Mouse (Mus musculus) midbrain, embryonic 14.5 days (tissue): Measurements from ENCODE around the gene Ift122. TPM values are rescaled to one million over a fixed set of nuclear protein-coding genes. Genes with fewer than 3 reads are reported as not detected.

Source experiments
- ATAC-seq: fragments of 200-750 bp; cut with Nextera tagmentation; 2 replicates; pipeline ENCODE4 v1.8.0; 2017; ENCODE audit warnings: moderate number of reproducible peaks, moderate library complexity; ENCODE audit not compliant: low FRiP score, low TSS enrichment
- DNase-seq: peaks from one replicate; pipeline ENCODE4 v3.0.0-alpha.2; 2015
- H3K27ac ChIP-seq: fragments of 300-500 bp; sonication (generic); replicated peaks from 2 replicates; pipeline ENCODE4 v1.5.1; 2014; ENCODE audit warnings: mild to moderate bottlenecking, low read depth, low read length, moderate library complexity
- H3K27me3 ChIP-seq: fragments of 300-500 bp; sonication (generic); 2 replicates; pipeline ENCODE4 v1.6.1; 2014; ENCODE audit warnings: low read length, control low read depth, mixed read lengths; ENCODE audit not compliant: control insufficient read depth, insufficient read depth
- H3K36me3 ChIP-seq: fragments of 300-500 bp; sonication (generic); 2 replicates; pipeline ENCODE4 v1.6.1; 2014; ENCODE audit warnings: low read length, control low read depth; ENCODE audit not compliant: control insufficient read depth, insufficient read depth
- H3K4me1 ChIP-seq: fragments of 300-500 bp; sonication (generic); 2 replicates; pipeline ENCODE4 v1.6.1; 2014; ENCODE audit warnings: mild to moderate bottlenecking, antibody characterized with exemption, low read length, control low read depth; ENCODE audit not compliant: control insufficient read depth, insufficient read depth
- H3K4me2 ChIP-seq: fragments of 300-500 bp; sonication (generic); 2 replicates; pipeline ENCODE4 v1.6.1; 2014; ENCODE audit warnings: mild to moderate bottlenecking, low read length, moderate library complexity
- H3K4me3 ChIP-seq: fragments of 300-500 bp; sonication (generic); replicated peaks from 2 replicates; pipeline ENCODE4 v1.5.1; 2014; ENCODE audit warnings: low read depth, low read length
- H3K9ac ChIP-seq: fragments of 300-500 bp; sonication (generic); replicated peaks from 2 replicates; pipeline ENCODE4 v1.6.1; 2014; ENCODE audit warnings: mild to moderate bottlenecking, low read length, moderate library complexity
- H3K9me3 ChIP-seq: fragments of 300-500 bp; sonication (generic); 2 replicates; pipeline ENCODE4 v1.6.1; 2016; ENCODE audit warnings: low read length, control low read depth, mixed read lengths; ENCODE audit not compliant: control insufficient read depth
- WGBS: fragments of 180-500 bp; shearing (Covaris S2); extraction: QIAGEN DNeasy Blood & Tissue Kit; methylation state at CpG from one replicate; pipeline ENCODE4 v1.1.7; 2014; 5-methylcytosine and 5-hydroxymethylcytosine counted together
- polyA plus RNA-seq: library from polyadenylated mRNA; unstranded; fragments of >200 nt; fragmentation: Nextera tagmentation; extraction: Ambion mirVana; gene quantifications from 2 replicates; pipeline ENCODE4 v1.2.1, GENCODE M21; 2014

Gene Ift122
- polyA plus RNA-seq, 1 experiment from 2014 or later, result 28.1 TPM

DNA sequence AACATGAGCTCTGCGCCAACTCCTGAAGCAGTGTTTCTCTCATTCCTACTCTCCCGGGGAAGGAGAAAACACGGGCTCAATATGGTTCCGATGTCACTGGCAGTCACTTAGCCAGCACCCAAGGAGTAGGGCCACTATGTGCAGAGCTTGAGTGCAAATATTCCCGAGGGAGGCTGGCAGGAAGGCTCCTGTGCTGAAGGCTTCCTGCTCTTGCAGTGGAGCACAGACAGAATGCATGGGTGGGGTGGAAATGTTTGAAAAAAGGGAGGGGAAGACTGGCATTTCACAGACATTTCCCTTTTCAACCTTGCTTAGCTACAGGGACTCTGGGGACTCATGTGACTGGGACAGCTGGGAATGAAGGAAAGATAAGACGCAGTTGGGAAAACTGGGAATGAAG lies 25.4 kb downstream of the Ift122 start:
- Histone ChIP-seq H3K9me3 (no peaks in the 10 kb centered on the region), H3K27ac (no peak overlapping the region), H3K4me1 (no peaks in the 10 kb centered on the region), H3K27me3 (no peaks in the 10 kb centered on the region), H3K4me2 (no peak overlapping the region), H3K36me3 (peaks cover 57% of the 10 kb centered on the region), H3K9ac (no peak overlapping the region), H3K4me3 (no peak overlapping the region)
- no peak for DNase-seq
- no peak for ATAC-seq
- WGBS, result 92% methylated on average over 6 of the region's 6 CpGs

DNA sequence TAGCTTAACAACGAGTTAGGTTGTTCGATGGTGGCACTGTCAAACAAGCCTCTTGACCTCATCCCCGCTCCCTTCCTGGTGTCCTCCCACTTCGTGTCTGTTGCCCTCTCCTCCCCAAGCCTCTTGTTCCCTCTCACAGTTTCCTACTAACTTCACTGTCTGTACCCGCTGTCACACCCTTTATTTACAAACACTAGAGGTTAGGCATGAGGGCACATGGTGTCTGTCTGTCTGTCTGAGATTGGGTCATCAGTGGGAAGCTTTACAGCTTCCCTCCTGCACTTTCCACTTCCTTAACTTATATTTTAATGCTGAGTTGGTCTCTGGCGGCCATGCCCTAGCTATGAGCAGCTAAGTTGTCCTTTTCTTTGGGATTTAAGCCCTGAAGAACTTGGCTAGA lies 26.5 kb downstream of the Ift122 start:
- no peak overlapping the region for H3K9ac ChIP-seq
- no peak overlapping the region for H3K27ac ChIP-seq
- no peaks in the 10 kb centered on the region for H3K9me3 ChIP-seq
- peaks cover 67% of the 10 kb centered on the region for H3K36me3 ChIP-seq
- WGBS, result 86% methylated on average over 6 of the region's 6 CpGs
- DNase-seq (no peak), ATAC-seq (no peak)
- H3K4me1 ChIP-seq, result no peaks in the 10 kb centered on the region
- H3K27me3 ChIP-seq, result no peaks in the 10 kb centered on the region
- no peak overlapping the region for H3K4me3 ChIP-seq
- no peak overlapping the region for H3K4me2 ChIP-seq

DNA sequence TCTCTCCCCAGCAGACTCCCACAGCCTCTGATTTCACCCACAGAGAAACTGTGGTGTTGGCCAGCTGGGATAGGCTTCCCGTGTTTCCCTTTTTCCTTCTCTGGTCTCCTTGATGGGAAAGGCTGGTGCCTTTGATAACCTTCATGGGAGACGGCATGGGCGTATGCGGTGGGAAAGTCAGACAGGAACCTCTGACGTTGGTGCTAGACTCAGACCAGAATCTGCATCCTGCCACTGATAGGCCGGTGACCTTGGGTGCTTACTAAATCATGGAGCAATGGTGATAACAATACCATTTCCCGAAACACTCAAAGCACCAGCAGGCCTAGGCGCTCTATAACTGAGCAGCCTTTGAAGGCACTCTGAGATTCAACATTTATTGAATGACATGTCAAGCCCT lies 27.5 kb downstream of the Ift122 start:
- Histone ChIP-seq H3K9ac (no peak overlapping the region), H3K9me3 (no peaks in the 10 kb centered on the region), H3K4me2 (no peak overlapping the region), H3K27ac (no peak overlapping the region), H3K4me3 (no peak overlapping the region), H3K4me1 (no peaks in the 10 kb centered on the region), H3K36me3 (peaks cover 63% of the 10 kb centered on the region), H3K27me3 (no peaks in the 10 kb centered on the region)
- DNase-seq, result no peak
- ATAC-seq, result no peak
- WGBS, result 92% methylated on average over 8 of the region's 8 CpGs

DNA sequence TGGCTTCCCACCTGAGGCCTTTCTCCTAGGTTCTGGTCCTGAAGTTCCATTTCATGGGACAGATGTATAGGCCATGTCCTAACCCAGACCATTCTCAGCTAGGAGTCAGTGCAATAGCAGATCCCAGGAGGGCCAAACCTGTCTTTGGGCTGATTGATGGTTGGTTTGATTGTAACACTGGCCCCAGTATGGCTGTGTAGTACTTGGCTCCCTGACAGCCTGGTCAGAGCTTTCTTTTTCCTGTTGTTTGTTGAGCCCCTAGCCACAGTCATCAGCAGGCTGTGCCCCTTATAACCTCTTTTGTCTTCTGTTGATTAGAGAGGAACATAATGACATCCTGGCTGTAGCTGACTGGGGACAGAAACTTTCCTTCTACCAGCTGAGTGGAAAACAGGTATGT lies 30.7 kb downstream of the Ift122 start:
- Histone ChIP-seq H3K27me3 (no peaks in the 10 kb centered on the region), H3K27ac (no peak overlapping the region), H3K9me3 (no peaks in the 10 kb centered on the region), H3K4me2 (no peak overlapping the region), H3K9ac (no peak overlapping the region), H3K36me3 (peaks cover 63% of the 10 kb centered on the region), H3K4me1 (no peaks in the 10 kb centered on the region), H3K4me3 (no peak overlapping the region)
- DNase-seq (no peak), ATAC-seq (no peak)

DNA sequence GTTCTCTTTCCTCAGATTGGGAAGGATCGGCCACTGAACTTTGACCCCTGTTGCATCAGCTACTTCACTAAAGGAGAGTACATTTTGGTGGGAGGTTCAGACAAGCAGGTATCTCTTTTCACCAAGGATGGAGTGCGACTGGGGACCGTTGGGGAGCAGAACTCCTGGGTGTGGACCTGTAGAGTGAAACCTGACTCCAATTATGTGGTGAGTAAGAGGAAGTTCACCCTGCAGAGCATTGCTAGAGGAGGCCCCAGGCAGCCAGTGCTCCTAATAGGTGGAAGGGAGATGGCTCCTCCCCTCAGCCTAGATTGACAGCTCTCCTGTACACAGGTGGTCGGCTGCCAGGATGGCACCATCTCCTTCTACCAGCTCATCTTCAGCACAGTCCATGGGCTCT lies 33.6 kb downstream of the Ift122 start:
- no peak overlapping the region for H3K4me3 ChIP-seq
- no peak overlapping the region for H3K9ac ChIP-seq
- peaks cover 9% of the 10 kb centered on the region; the same call in 1 of the 2 replicates for H3K4me1 ChIP-seq
- H3K27me3 ChIP-seq, result no peaks in the 10 kb centered on the region
- no peak overlapping the region for H3K4me2 ChIP-seq
- H3K36me3 ChIP-seq, result peaks cover 40% of the 10 kb centered on the region
- H3K9me3 ChIP-seq, result no peaks in the 10 kb centered on the region
- no peak for ATAC-seq
- 80% methylated on average over 4 of the region's 4 CpGs for WGBS
- no peak for DNase-seq
- H3K27ac ChIP-seq, result no peak overlapping the region

DNA sequence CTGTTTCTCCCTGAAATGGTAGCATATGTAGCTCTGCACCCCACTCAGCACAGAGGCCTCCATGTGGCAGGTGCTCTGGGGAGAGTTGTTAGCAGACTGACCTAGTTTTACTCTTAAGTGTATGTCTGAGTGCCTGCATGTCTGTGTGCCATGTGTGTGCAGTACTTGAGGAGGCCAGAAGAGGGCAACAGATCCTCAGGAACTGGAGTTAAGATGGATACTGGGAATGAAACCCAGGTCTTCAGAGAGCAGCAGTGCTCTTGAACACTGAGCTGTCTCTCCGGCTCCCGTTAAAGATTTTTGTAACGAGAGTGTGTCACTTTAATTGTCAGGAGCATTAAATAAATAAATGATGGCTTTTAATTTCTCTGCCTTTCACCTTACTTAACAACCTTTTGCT lies 35.0 kb downstream of the Ift122 start:
- no peak overlapping the region for H3K4me2 ChIP-seq
- 98% methylated on average over 3 of the region's 3 CpGs for WGBS
- peaks cover 15% of the 10 kb centered on the region; the same call in 1 of the 2 replicates for H3K4me1 ChIP-seq
- no peak overlapping the region for H3K27ac ChIP-seq
- no peaks in the 10 kb centered on the region for H3K27me3 ChIP-seq
- no peaks in the 10 kb centered on the region for H3K9me3 ChIP-seq
- peaks cover 51% of the 10 kb centered on the region for H3K36me3 ChIP-seq
- peak; percentile 13 for DNase-seq
- ATAC-seq, result no peak
- no peak overlapping the region for H3K4me3 ChIP-seq
- no peak overlapping the region for H3K9ac ChIP-seq

DNA sequence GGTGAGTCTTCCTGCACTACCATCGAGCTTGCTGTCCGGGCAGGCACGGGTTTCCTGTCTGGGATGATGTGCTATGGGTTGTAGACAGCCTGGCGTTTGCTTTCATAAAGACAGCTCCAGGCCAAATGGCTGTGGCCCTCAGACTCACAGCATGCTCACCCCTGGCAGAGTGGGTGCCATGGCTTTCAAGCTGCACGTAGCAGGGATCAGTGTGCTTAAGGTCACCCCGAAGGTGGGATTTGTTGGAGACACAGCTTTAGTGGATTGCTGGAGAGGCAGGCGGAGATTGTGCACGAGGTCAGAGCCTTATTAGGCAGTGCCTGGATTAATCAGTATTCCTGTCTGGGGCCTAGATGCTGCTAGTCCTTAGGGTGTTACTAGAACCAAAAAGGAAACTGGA lies 37.3 kb downstream of the Ift122 start:
- 78% methylated on average over 8 of the region's 8 CpGs for WGBS
- Histone ChIP-seq H3K36me3 (peaks cover 45% of the 10 kb centered on the region), H3K4me3 (no peak overlapping the region), H3K27ac (no peak overlapping the region), H3K4me1 (peaks cover 15% of the 10 kb centered on the region; the same call in 1 of the 2 replicates), H3K9me3 (no peaks in the 10 kb centered on the region), H3K4me2 (no peak overlapping the region), H3K9ac (no peak overlapping the region), H3K27me3 (no peaks in the 10 kb centered on the region)
- no peak for ATAC-seq
- DNase-seq, result no peak

DNA sequence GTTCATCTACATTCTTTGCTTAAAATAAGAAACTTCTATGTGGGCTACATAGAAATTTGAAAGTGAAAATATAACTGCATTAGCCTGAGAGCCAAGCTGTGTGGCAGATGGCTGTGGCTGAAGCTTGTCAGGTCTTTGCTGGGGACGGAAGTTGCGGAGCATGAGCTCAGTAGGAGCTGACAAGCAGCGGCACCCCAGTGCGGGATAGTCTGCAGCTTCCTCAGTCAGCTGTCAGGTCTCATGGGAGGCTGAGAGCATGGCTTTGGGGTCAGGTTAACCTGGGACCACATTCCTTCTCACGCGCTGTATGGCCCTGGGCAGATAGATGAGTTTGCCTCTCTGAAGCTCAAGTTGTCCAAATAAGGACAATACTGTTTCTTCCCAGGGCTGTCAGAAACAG lies 37.8 kb downstream of the Ift122 start:
- DNase-seq, result peak; percentile 18
- Histone ChIP-seq H3K9ac (no peak overlapping the region), H3K4me2 (no peak overlapping the region), H3K27me3 (no peaks in the 10 kb centered on the region), H3K4me3 (no peak overlapping the region), H3K9me3 (no peaks in the 10 kb centered on the region), H3K36me3 (peaks cover 45% of the 10 kb centered on the region), H3K4me1 (peaks cover 15% of the 10 kb centered on the region; the same call in 1 of the 2 replicates), H3K27ac (no peak overlapping the region)
- WGBS, result 64% methylated on average over 6 of the region's 6 CpGs
- no peak for ATAC-seq

DNA sequence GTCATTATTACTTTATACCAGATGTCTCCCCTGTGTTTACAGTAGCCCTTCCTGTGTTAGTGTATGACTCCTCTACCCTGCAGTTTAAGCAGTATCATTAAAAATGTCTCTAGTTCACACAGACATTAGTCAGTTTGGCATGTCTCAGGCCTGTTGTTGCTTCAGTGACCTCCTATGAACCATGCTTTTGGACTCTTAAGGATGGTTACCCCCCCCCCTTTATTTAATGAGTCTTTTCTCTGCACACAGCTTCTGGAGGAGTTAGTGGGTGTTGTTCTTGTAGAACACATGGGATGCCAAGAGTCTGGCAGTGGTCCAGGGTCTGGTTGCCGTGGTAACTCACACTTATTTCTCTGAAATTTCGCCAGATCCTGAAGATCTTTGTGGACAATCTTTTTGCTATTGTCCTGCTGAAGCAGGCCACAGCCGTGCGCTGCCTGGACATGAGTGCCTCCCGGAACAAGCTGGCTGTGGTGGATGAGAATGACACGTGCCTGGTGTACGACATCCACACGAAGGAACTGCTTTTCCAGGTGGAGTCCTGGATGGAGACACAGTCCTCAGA lies 38.3 kb downstream of the Ift122 start:
- H3K27me3 ChIP-seq, result no peaks in the 10 kb centered on the region
- H3K4me3 ChIP-seq, result no peak overlapping the region
- H3K27ac ChIP-seq, result 0 out of 2 replicates have a peak overlapping the region, but pooled peaks have one; percentile 26
- H3K4me2 ChIP-seq, result no peak overlapping the region
- peak; percentile 79 for DNase-seq
- H3K36me3 ChIP-seq, result peaks cover 46% of the 10 kb centered on the region
- ATAC-seq, result 0 out of 2 replicates have a peak, but pooled peaks have one; percentile 43
- WGBS, result 25% methylated on average over 8 of the region's 8 CpGs
- H3K4me1 ChIP-seq, result peaks cover 15% of the 10 kb centered on the region; the same call in 1 of the 2 replicates
- H3K9me3 ChIP-seq, result no peaks in the 10 kb centered on the region
- no peak overlapping the region for H3K9ac ChIP-seq
